Mouse (Mus musculus) right cerebral cortex, postnatal 4 days (tissue): ENCODE results near the gene Ccnj.
A peak's percentile ranks its signal among the peaks of the same experiment; 100 is the strongest.

Experiments
- DNase-seq: peaks from one replicate; pipeline ENCODE4 v3.0.0-alpha.2; 2022

Gene Ccnj

DNA sequence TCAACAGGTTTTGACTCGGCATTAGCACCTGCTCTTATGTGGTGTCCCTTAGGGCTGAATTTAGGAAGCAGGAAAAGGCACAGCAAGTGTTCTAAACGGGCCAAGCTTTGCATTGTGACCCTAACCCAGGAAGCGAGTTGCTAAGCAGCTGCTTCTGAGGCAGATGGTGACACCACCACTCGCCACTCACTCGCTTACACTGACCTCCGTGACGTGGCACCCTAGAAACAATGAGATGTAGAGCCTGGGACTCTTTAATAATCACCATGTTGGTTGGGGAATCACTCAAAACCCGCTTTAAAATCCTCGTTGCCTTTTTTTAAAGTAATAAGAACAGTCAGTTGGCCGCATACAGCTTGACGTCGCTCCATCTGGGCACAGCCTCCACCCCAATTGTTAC lies 18.3 kb downstream of the Ccnj start:
- no peak for DNase-seq

DNA sequence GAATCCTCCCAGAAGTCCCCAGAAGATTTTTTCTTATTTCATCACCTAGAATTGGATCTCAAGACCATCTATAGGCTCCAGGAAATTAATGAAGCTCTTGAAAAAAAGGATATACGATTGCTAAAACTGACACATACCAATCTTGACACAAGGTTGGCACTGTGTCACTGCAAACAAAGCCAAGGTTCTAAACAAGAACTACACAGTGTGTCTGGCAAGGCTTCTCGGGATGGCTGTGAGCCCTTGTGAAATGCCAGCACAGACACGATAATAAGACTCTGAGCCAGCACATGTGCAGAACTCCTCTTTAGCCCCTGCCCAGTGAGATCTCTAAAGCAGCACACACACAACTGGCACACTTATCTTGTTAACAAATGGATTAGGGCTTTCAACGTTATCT lies 28.5 kb downstream of the Ccnj start:
- peak; percentile 24 for DNase-seq

DNA sequence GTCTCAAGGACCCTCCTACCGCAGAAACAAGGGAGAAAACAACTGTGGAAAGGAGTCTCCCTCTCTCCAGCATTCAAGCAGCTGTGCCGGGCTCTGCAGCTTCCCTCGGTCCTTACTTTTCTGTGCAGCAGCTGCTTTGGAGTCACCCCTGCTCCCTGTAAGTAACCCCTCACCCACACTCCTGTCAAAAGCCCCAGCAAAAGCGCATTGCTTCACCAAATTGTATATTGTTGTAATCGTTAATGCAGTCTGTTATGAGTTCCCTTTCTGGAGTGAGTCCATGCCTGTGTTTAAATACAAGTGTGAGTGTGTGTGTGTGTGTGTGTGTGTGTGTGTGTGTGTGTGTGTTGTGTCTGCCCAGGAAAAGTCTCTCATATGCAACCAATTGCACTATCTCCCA lies 37.2 kb downstream of the Ccnj start:
- DNase-seq = no peak

DNA sequence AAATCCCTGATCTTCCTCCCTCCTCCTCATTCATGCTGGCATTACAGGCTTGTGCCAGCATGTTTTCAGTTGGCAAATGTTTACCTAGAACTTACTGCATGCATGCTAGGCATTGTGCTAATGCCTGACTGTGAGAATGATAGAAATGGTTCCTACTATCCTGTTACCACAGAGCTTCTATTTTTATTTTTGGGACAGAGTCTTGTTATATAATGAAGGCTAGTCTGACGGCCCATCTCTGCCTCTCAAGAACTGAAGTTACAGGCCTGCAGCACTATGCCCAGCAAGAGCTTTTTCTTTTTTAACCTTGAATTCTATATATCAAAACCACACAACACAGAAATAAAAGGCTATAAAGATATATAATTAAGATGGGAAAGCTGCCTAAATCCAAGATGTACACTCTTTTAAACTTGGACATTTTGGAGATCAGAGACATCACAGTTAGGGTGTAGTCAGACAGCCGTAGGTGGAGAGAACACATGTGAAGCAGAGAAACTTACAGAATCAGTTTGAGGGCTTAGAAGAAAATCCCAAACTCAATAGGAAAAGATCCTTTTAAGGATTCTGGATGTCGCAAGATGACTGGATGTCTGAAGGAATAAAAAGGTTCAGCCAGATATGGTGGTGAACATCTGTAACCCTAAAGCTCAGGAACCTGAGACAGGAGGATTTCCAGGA lies 38.5 kb downstream of the Ccnj start:
- no peak for DNase-seq

DNA sequence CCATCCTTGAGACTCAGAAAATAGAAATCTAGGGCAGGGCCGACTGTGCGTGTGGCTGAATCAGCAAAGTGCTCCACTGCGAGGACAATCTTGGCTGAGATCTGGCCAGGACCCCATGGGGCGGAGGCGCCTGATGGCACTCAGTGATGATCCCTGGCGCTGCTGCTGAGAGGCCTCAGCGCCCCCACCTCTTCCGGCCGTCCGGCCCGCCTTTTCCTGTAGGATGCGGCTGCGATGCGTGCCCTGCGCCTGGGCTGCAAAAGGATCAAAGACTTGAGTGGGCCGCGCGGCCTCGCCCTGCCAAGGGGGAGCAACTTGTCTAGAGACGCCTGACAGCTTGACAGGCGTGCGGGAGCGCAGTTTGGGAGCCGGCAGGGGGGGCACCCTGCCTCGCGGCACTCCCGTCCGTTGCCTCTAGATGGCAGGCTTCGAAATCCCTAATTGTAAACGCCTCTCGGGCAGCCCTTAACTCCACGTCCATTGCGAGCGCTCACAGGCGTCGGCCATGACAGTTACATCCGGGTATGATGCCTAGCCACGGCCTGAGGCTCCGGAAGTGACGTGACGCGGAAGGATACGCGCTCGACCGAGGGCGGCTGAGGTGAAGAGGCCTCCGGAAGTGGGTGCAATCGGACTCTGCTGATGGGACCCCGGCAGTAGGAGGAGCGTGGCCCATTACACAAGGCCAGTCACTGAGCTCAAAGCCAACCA lies 42.0 kb downstream of the Ccnj start:
- DNase-seq = peak; percentile 93

DNA sequence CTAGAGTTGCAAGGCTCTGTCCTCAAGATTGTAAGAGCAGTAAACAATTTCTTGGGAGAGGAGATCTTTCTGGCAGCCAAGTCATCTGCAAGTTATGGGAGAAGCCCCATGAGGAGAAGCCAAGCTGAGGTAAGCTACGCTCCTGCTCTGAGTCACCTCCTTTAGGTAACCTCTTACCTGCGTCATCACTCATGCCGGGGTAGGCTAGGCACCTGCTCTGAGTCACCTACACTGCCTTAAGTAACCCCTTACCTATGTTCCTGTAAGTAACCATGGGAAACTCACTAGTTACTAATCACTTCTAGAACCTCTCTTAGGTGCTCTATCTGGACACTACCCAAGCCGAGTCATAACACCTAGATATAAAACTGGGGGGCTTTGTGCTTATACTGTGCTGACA lies 50.6 kb downstream of the Ccnj start:
- DNase-seq = no peak

DNA sequence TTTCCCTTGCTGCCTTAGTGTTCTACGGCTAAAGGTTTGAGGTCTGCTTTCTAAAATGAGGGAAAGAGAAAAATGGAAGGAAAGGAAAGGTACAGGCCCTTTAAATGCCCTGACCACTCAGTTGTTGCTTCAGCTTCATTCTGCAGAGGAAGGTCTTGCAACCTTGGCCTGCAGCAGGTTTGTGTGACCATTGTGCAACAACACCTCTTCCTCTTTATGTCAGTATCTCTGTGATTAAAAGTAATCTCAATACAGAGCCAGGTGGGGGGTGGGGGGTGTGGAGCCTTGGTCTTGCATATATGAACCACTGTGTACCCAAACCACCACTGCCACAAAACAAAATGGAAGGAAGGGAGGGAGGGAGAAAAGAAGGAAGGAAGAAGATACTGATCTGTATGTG lies 57.8 kb downstream of the Ccnj start:
- no peak for DNase-seq

DNA sequence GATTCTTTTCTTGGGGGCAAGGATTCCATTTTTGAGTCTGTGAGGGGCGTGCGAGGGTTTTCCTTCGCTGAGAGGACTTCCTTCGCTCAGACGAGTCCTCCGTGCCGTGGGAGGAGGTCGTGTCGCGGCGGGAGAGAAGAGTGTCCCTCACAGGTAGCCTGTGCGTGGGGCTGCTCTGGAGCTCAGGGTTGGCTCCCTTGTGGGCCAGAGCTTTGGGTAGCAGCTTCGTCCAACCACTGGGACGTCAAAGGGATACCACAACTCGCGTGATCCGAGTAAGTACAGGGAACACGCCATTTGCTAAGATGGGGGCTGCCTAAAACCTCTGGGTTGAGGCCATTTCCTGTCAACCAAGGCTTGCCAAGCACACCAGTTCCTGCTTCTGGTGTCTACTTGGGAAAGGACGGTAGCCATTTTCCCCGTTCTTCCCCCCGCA lies 63.0 kb downstream of the Ccnj start:
- no peak for DNase-seq

DNA sequence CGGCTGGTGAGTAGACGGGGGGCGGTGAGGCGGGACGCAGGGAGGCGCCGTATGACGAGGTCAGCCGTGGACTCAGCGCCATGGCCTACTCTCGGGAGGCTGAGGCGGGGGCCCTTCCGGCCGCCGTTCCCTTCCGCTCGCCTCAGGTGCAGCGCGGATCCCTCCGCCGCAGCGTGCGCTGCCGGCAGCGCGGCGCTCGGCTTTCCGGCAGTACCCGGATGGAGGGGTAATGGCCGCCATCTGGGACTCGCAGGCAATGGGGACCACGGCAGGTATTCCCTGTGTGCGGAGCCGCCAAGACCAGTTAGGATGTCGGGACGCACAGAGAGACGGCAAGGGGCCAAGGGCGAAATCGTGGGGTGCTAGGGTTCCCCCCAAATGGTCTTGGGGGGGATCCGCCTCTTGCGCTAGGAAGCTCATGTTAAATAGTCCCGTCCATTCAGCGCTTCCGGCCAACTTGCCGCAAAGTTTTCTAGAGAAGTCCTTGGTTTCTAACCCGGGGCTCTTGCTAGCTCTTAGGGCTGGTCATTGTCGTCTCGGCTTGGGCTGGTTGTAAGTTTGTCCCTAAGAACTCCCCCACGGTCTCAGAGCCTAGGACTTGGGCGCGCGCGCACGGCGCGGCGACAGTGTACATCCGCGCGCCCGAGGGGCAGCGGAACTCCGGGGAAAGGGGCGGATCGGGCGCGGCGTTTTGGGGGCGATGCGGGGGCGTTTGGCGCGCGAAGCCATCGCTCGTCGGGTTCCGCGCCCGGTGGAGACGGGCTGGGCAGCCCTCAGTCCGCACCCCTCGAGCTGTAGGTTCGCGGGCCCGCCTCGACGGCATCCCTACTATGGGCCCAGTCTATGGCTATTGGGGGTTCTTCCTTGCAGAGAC lies 63.7 kb downstream of the Ccnj start, which contains the start of gene Zfp518a:
Gene Zfp518a, plus strand, starts transcription at position 187 of the 874 bp plus-strand sequence.
- peak; percentile 91 for DNase-seq

DNA sequence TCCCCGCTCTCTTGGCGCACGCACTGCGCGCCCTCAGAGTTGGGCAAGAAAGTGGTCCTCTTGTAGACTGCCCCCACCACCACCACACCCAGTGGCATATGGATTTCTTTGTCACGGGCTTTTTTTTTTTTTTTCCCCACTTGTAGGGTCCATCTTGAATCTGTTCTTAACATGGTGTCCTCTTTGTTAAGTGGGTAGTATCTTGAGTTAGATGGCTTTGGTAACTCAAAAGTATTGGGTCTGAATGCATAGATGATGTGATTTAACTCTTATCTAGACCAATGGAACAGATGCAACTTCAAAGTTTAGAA lies 64.3 kb downstream of the Ccnj start:
- DNase-seq = no peak
